In the genomic region with DNA sequence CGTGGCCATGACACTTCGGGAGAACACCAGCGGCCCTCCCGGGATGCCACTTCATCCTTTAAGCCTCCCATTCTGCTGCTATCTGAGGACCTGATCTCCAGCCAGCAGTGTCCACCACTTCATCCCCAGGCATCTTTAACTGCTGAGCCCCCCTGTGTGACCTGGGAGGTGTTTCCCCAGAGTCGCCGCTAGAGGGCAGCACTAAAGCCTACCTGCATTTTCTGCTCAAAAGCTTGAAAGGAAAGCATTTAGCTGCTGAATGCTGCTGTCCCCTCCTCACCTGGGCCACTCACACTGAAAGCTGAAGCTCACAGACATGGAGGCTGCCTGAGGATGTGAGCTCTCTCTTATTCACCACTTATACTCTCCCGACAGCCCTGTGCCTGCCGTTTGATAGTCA, we compare ENCODE assay signal across 9 mouse cellular contexts. TPM values are rescaled to one million over a fixed set of nuclear protein-coding genes. Genes with fewer than 3 reads are reported as not detected.
A peak's percentile ranks its signal among the peaks of the same experiment; 100 is the strongest.
DNase-seq lines count a peak whose midpoint lies in the region; ATAC-seq and TF ChIP-seq lines count a peak whose summit lies in the region.
"Not testable (repeated sequence)": the region's sequence is repeated elsewhere in the genome, so short reads cannot be mapped to it uniquely, and the experiment has no call there.
"Had no signal": no experiment of that assay in that cellular context is flagged by ENCODE, and none has a peak within 500 bp of the region (broad histone marks: within the 10 kb centered on the region; RNA-seq: fewer than 3 reads in every experiment).

No protein-coding gene starts in this region.

- TF ChIP-seq CTCF in bone marrow, adult 2 months (IDR thresholded peaks at IDR 0.05; ENCODE audit: control insufficient read depth, insufficient read depth, low read length) = peak; percentile 61
- TF ChIP-seq CTCF in heart, adult 2 months (IDR thresholded peaks at IDR 0.05) = peak; percentile 86
- peak; percentile 82 for TF ChIP-seq CTCF in liver, postnatal 0 days (IDR thresholded peaks at IDR 0.05; ENCODE audit: low read depth)

- not testable (repeated sequence) for ATAC-seq in liver, postnatal 0 days; neural tube, embryonic 11.5 days (ENCODE audit: insufficient read depth, low FRiP score, low TSS enrichment)

- not testable (repeated sequence) for TF ChIP-seq POLR2A in bone marrow, adult 2 months (IDR thresholded peaks at IDR 0.05; ENCODE audit: borderline replicate concordance, control insufficient read depth, low read depth, low read length); heart, adult 2 months (IDR thresholded peaks at IDR 0.05; ENCODE audit: insufficient read depth, low read depth, low read length)

- not testable (repeated sequence) for H3K4me3 ChIP-seq in bone marrow, adult 2 months (replicated peaks; ENCODE audit: control insufficient read depth, low read depth, low read length); heart, adult 2 months; liver, postnatal 0 days (ENCODE audit: low read depth, low read length); neural tube, embryonic 11.5 days (ENCODE audit: low read depth, low read length)

- not testable (repeated sequence) for H3K9ac ChIP-seq in heart, adult 2 months (ENCODE audit: low read depth, low read length); liver, postnatal 0 days (replicated peaks); neural tube, embryonic 11.5 days (ENCODE audit: low read length)

- not testable (repeated sequence) for H3K36me3 ChIP-seq in heart, adult 2 months (ENCODE audit: control insufficient read depth, insufficient read depth, low read length); liver, postnatal 0 days (replicated peaks; ENCODE audit: insufficient read depth, low read length); neural tube, embryonic 11.5 days (ENCODE audit: control insufficient read depth, insufficient read depth, low read length)

- not testable (repeated sequence) for H3K27ac ChIP-seq in bone marrow, adult 2 months (ENCODE audit: control insufficient read depth, insufficient read depth, low read depth, low read length, poor library complexity); heart, adult 2 months; liver, postnatal 0 days (ENCODE audit: low read depth); neural tube, embryonic 11.5 days (ENCODE audit: low read depth, low read length)

- not testable (repeated sequence) for H3K9me3 ChIP-seq in liver, postnatal 0 days (ENCODE audit: low read length); neural tube, embryonic 11.5 days (ENCODE audit: control insufficient read depth, low read length)

- H3K4me1 ChIP-seq in bone marrow, adult 2 months (ENCODE audit: control insufficient read depth, insufficient read depth, low read length); heart, adult 2 months (ENCODE audit: control insufficient read depth, insufficient read depth, low read length); liver, postnatal 0 days (ENCODE audit: insufficient read depth); neural tube, embryonic 11.5 days (ENCODE audit: control insufficient read depth, insufficient read depth, low read length): not testable (repeated sequence)

- WGBS in bone marrow, adult 2 months = 20% methylated on average over 8 of the region's 8 CpGs
- 15% methylated on average over 8 of the region's 8 CpGs for WGBS in heart, adult 2 months
- WGBS in liver, postnatal 0 days (ENCODE audit: insufficient replicate concordance) = 17% methylated on average over 8 of the region's 8 CpGs
- 16% methylated on average over 8 of the region's 8 CpGs for WGBS in neural tube, embryonic 11.5 days

- intact Hi-C loops in heart, adult 2 months (cut with DNase I) = not testable (repeated sequence)

- TF ChIP-seq EP300 in heart, adult 2 months (IDR thresholded peaks at IDR 0.05; ENCODE audit: insufficient read depth, low read depth, low read length); liver, postnatal 0 days (IDR thresholded peaks at IDR 0.05; ENCODE audit: low read depth): not testable (repeated sequence)

- H3K27me3 ChIP-seq in heart, adult 2 months (ENCODE audit: control insufficient read depth, insufficient read depth, low read length); liver, postnatal 0 days (ENCODE audit: insufficient read depth, low read length); neural tube, embryonic 11.5 days (ENCODE audit: control insufficient read depth, insufficient read depth, low read length): not testable (repeated sequence)

- H3K4me2 ChIP-seq in liver, postnatal 0 days (ENCODE audit: low read depth, low read length); neural tube, embryonic 11.5 days (ENCODE audit: low read depth): not testable (repeated sequence)

- peak; percentile 15 for DNase-seq in CD4-positive helper T cell, adult 2 months (ENCODE audit: low read depth, low spot score)
- peak; percentile 20 for DNase-seq in embryo, embryonic 11.5 days (ENCODE audit: low read depth, low spot score)
- peak; percentile 21 to 61 for DNase-seq in heart, adult 2 months
- DNase-seq in kidney, postnatal 10 days = peak; percentile 61
- peak; percentile 58 for DNase-seq in liver, postnatal 0 days
- peak; percentile 53 for DNase-seq in neural tube, embryonic 11.5 days (ENCODE audit: low spot score)
- DNase-seq in testis, postnatal 14 days (ENCODE audit: low spot score) = peak; percentile 38

- not testable (repeated sequence) for H3K79me2 ChIP-seq in heart, adult 2 months (replicated peaks; ENCODE audit: control insufficient read depth, insufficient read depth, low read length)

RNA-seq across cellular contexts. Expression of gene Omt2b, which starts 12.9 kb away (rescaled TPM):
- not detected in 2 replicates for polyA plus RNA-seq in bone marrow, adult 2 months (2011; ENCODE audit: insufficient read depth, insufficient read length, low replicate concordance, missing spikeins)
- not detected for total RNA-seq in heart, adult 2 months (2021)
- not detected in 2 replicates for polyA plus RNA-seq in heart, adult 2 months (2012; rRNA removed)
- polyA plus RNA-seq in liver, postnatal 0 days (2015; fragmentation: Nextera tagmentation; extraction: Ambion mirVana) = not detected in 2 replicates
- not detected in 2 replicates for polyA plus RNA-seq in neural tube, embryonic 11.5 days (2014; fragmentation: Nextera tagmentation; extraction: Ambion mirVana)
- total RNA-seq: gastrocnemius, postnatal 4 days had no signal

RNA-seq across cellular contexts. Expression of gene Gsta2, which starts 15.3 kb away (rescaled TPM):
- polyA plus RNA-seq in bone marrow, adult 2 months (2011; ENCODE audit: insufficient read depth, insufficient read length, low replicate concordance, missing spikeins) = 4.3 TPM in 1 of 2 replicates, not detected in the other
- under 1 TPM; 0.50 to 0.84 TPM for total RNA-seq in heart, adult 2 months (2021)
- polyA plus RNA-seq in heart, adult 2 months (2012; rRNA removed) = 0.25 TPM in 1 of 2 replicates, not detected in the other
- polyA plus RNA-seq in liver, postnatal 0 days (2015; fragmentation: Nextera tagmentation; extraction: Ambion mirVana) = 1.3 and 2.3 TPM in 2 replicates
- polyA plus RNA-seq in neural tube, embryonic 11.5 days (2014; fragmentation: Nextera tagmentation; extraction: Ambion mirVana) = not detected in 2 replicates
- total RNA-seq: gastrocnemius, postnatal 4 days had no signal

RNA-seq across cellular contexts. Expression of gene Omt2a, which starts 25.7 kb away (rescaled TPM):
- polyA plus RNA-seq in bone marrow, adult 2 months (2011; ENCODE audit: insufficient read depth, insufficient read length, low replicate concordance, missing spikeins) = not detected in 2 replicates
- total RNA-seq in heart, adult 2 months (2021) = not detected
- not detected in 2 replicates for polyA plus RNA-seq in heart, adult 2 months (2012; rRNA removed)
- not detected in 2 replicates for polyA plus RNA-seq in liver, postnatal 0 days (2015; fragmentation: Nextera tagmentation; extraction: Ambion mirVana)
- polyA plus RNA-seq in neural tube, embryonic 11.5 days (2014; fragmentation: Nextera tagmentation; extraction: Ambion mirVana) = not detected in 2 replicates
- total RNA-seq: gastrocnemius, postnatal 4 days had no signal

RNA-seq across cellular contexts. Expression of gene Dppa5a, which starts 27.7 kb away (rescaled TPM):
- 921 TPM in 1 of 2 replicates, not detected in the other for polyA plus RNA-seq in bone marrow, adult 2 months (2011; ENCODE audit: insufficient read depth, insufficient read length, low replicate concordance, missing spikeins)
- total RNA-seq in heart, adult 2 months (2021) = not detected
- polyA plus RNA-seq in heart, adult 2 months (2012; rRNA removed) = not detected in 2 replicates
- polyA plus RNA-seq in liver, postnatal 0 days (2015; fragmentation: Nextera tagmentation; extraction: Ambion mirVana) = not detected in 2 replicates
- polyA plus RNA-seq in neural tube, embryonic 11.5 days (2014; fragmentation: Nextera tagmentation; extraction: Ambion mirVana) = 0.41 and 0.72 TPM in 2 replicates
- total RNA-seq: gastrocnemius, postnatal 4 days had no signal

RNA-seq across cellular contexts. Expression of gene Ooep, which starts 38.2 kb away (rescaled TPM):
- polyA plus RNA-seq in bone marrow, adult 2 months (2011; ENCODE audit: insufficient read depth, insufficient read length, low replicate concordance, missing spikeins) = 6.3 TPM in 1 of 2 replicates, not detected in the other
- not detected for total RNA-seq in heart, adult 2 months (2021)
- polyA plus RNA-seq in heart, adult 2 months (2012; rRNA removed) = not detected in 2 replicates
- polyA plus RNA-seq in liver, postnatal 0 days (2015; fragmentation: Nextera tagmentation; extraction: Ambion mirVana) = not detected in 2 replicates
- polyA plus RNA-seq in neural tube, embryonic 11.5 days (2014; fragmentation: Nextera tagmentation; extraction: Ambion mirVana) = 1.3 and 1.7 TPM in 2 replicates
